Mouse (Mus musculus): ENCODE measurements at regions not wholly inside any gene's neighbourhood (a gene's known extent, or its start where the extent isn't known, plus 50 kb on each side); places are given as distances from the start of the nearest gene placed in this dataset.

DNA sequence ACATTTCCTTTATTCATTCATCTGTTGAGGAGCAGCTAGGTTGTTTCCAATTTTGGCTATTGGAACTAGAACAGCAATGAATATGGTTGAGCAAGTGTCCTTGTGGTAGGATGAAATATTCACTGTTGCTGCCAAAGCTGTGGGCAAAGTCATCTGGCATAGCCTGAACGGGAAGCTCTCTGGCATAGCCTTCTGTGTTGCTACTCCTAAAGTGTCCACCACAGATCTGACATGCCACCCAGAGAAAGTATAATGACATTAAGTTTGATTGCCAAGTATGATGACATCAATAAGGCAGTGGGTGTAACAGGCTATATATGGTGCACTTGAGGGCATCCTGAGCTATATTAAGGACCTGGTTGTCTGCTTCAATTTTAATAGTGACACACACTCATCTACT, 113.7 kb upstream of the Adamts5 start:
- DNase-seq (ENCODE audit: low spot score in 2 of 2), result peak; percentile 6 to 21

DNA sequence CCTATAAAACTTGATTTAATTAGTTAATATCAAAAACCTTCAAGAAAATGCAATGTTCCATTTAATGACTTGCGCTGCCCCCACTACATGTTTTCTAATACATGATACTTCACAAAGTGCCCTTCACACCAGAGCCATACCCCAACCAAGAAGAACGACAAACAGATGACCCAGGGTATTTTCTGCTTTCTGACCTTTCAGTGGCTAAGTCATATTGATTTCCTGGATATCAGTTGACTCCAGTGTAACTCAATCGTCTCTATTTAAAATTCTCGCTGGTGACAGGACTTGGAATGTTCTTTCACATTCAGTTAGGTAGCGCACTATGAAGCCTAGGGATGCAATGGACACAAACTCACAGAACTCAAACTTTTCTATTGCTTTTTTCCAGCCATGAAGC, 109.4 kb upstream of the Adamts5 start:
- DNase-seq (ENCODE audit: low spot score in 2 of 2), result no peak

DNA sequence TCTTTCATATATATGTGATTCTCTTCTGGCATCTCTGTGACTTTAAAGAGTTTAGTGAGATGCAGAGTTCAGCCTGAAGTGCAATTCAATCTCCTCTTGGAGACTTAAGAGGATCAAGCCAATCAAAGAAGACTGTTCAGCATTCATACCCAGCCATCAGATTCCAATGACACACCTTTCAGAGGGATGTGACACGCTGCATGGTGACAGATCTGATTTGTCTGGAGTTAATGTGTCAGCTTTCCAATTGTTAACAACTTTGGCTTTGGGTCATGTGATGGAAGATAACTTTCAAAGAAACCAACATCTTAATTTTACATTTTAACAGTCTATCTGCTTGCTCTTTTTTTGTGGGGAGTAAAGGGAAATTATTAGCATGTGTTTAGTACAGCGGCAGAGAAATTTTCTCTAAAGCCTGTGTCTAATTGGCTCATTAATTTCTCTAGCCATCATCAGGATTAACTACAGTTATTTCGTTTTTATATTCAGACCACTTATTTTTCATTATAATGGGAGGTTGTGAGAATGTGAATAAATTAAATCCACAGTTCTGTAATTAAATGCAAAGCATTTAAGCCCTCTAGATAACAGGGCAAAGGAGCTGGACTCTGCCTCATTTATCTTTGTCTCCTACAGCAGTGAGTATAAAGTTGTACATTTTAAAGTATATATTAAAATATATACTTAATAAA, 108.2 kb upstream of the Adamts5 start:
- DNase-seq (ENCODE audit: low spot score in 2 of 2), result no peak

DNA sequence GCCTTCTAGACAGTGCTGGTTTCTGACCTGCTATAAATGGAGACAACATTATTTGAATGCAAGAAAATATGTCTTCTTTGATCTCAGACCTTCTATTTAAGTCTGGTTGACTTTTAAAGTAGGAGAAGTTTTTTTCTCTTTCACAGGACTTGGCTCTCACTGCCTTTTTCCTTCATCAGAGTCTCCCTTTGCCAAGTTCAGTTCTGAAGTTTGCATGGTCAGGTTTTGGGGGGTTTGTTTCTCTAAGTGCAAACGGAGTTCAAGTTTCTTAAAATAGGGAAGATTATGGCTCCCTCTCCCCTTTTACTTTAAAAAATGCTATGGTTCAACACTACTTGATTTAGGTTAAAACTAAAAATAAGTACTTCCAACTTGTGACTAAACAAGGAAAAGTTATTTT, 106.2 kb upstream of the Adamts5 start:
- no peak for DNase-seq (ENCODE audit: low spot score in 2 of 2)

DNA sequence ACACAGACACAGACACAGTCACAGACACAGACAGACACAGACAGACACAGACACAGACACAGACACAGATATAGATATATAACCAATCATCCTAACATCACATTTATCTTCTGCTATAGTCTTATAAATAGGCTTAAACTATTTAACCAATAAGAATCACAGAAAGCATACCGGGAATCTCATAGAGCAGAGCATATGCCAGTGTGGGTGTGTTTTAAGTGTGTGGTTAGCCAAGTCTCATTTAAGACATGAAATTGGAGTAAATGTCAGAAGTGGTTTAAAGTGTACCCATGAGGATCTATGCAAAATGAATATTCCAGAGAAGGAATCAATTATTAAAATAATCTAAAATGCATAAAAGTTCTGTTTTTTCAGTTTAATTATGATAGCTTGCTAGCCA, 99.2 kb upstream of the Adamts5 start:
- no peak for DNase-seq (ENCODE audit: low spot score in 2 of 2)

DNA sequence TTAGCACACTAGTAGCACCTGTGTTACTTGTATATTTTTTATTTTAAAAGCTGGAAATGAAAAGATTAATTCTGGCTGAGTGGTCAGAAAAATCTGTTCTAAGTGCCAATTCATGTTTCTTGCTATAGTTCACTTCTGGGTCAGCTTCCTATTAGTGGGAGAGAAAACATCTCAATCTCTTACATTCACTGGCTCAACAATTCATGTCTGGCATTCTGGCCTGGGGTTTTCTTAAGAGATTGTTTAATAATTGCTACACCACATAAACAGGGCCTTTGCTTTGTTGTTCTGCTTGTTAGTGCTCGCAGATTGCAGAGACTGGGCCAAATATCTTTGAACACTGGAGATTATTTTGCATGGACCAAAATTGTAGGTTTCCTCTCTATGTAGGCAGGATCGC, 84.2 kb upstream of the Adamts5 start:
- no peak for DNase-seq (ENCODE audit: low spot score in 2 of 2)

- peak in 1 of 2 experiments; percentile 20 for DNase-seq (ENCODE audit: low spot score in 2 of 2)
Measured at GRCm38 (mm10) chr16:85977102-85977501, 75.5 kb upstream of the Adamts5 start.

GRCm38 (mm10) chr16:85966892-85967444, 65.3 kb upstream of the Adamts5 start:
- DNase-seq (ENCODE audit: low spot score in 2 of 2), result no peak

DNA sequence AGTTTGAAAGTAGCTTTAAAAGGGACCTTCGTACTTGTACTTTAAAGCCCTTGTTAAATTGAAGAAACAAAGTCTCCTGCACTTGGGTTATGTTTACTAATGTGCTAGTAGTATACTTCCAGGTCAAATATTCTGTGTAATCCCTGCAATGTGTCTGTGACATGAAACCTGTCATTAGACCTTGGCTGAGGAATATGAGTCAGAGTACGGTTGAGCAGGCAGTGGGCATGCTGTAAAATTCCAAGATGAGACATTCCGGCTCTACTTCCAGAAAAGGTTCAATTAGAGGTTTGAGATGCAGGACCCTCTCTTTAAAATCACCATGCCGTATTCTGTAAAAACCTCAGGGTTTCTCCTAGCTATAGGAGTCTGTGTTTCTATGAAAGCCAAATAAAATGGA, 64.6 kb upstream of the Adamts5 start:
- no peak for DNase-seq (ENCODE audit: low spot score in 2 of 2)

- DNase-seq (ENCODE audit: low spot score in 2 of 2), result peak in 1 of 2 experiments; percentile 3
Measured at GRCm38 (mm10) chr16:85964352-85965210, 63.0 kb upstream of the Adamts5 start.

- DNase-seq (ENCODE audit: low spot score in 2 of 2), result no peak
Measured at GRCm38 (mm10) chr16:85956006-85956562, 54.5 kb upstream of the Adamts5 start.

DNA sequence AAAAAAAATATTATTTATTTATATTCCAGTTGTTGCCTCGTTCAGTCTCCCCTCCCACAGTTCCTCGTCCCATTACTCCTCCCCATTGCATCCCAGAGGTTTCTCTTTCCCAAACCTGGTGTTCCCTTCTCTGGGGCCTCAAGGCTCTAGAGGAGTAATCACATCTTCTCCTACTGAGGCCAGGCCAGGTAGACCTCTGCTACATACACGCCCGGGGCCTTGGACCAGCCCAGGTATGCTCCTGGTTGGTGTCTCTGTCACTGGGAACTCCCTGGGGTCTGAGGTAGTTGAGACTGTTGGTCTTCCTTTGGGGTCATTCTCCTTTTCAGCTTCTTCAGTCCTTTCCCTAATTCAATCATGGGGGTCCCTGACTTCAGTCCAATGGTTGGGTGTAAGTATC, 50.0 kb upstream of the Adamts5 start:
- no peak for DNase-seq (ENCODE audit: low spot score in 2 of 2)
